Mouse (Mus musculus): ENCODE data around the gene Hexim1. TPM values are rescaled to one million over a fixed set of nuclear protein-coding genes. Genes with fewer than 3 reads are reported as not detected.

Hexim1 gene
- total RNA-seq, 2 experiments from 2014 or later = 68.8 to 72.2 TPM

DNA sequence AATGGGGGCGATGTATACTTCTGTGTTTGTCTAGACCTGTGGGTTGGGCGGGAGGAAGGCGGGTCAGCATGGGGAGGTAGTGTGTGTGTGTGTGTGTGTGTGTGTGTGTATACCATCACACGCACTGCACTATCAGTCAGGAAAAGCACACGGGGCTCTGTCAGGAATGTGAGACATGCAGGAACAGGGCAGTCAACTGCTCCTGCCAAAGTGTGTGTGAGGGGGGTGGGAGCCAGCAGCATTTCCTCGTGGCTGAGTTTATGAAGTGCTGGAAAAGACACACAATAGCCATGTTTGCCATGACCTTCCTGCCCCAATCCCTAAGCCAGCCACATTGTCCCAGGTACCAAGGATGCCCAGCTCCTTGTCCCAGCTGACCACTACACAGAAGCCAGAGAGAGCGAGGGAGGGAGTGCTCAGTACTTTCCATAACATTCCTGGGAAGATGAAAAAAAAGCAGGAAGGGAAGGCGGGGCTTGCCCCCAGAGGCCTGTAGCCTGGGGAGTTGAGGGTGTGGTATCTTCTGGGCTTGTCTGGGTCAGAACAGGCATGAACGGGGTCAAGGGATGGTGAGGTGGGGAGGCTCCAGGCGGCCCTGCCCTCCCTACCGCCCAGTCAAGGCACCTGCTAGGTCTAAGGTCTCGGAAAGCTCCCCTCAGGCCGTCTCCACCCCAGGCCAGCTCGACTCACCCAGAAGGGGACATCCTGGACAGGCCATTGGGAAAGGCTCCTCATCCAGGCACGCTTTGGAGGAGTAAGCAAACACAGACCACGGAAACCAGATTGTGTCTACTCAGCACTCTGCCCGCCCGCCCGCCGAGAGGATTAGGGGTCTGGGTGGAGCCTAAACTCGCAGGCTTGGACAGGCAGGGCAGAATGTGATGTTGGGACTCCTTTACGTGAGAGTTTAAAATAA is 18.8 kb upstream of the Hexim1 start:
- peak in 1 of 2 experiments; percentile 5 for DNase-seq

- DNase-seq = no peak
Observed at GRCm38 (mm10) chr11:103098531-103099190, 17.4 kb upstream of the Hexim1 start.

- DNase-seq = no peak
Observed at GRCm38 (mm10) chr11:103099352-103099940, 16.6 kb upstream of the Hexim1 start.

DNA sequence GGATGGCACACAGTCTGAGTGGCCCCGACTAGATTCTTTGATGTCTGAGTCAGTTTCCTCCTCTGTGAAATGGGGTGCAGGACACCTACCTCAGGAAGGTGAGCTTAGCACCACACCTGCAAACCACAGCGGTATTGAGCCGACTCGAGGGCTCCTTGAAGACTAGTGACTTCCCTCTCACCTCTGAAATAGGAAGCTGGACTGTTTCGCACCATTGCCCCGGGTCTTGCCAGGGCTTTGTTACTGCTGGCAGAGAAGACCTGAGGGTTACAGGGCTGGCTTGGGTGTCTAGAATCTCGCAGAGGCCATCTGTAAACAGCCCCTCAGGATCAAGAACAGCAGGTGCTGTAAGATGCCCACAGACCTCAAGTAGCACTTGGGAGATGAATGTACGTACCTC is 15.7 kb upstream of the Hexim1 start:
- DNase-seq = no peak

- DNase-seq = peak; percentile 92 to 93
Observed at GRCm38 (mm10) chr11:103101481-103101865, 14.6 kb upstream of the Hexim1 start, which contains the start of the genes Plcd3 and Acbd4. TSS of gene Plcd3 (minus strand) at chr11:103101658. TSS of gene Acbd4 (plus strand) at chr11:103101682.

DNA sequence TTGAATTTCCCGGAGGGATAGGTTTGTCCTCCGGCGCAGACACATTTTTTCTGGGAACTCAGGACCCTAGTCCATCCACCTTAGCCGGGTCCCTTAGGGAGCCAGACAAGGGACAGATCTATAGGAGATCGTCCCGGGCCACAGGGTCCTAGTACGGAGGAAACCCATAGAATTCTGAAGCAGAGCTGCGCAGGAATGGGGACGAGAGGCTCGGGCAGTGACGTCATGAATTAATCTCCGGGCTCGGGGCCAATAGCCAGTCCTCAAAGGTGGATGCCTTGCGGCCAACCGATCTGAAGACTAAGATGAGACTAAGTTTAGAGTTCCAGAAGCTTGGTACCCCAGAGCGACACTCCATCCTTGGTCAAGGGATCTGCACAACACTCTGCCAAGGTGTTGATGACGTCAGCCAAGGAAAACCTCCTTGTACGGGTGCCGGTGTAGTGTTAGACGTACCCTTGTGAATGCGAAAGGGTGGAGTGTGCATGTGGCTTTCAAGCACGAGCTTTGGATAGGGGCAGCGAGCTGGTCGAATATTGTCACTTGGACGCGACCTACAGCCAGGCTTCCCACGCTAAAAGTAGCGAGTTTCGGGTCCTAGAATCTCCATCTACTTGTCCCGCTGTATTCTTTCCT is 14.0 kb upstream of the Hexim1 start:
- peak; percentile 80 to 84 for DNase-seq

DNA sequence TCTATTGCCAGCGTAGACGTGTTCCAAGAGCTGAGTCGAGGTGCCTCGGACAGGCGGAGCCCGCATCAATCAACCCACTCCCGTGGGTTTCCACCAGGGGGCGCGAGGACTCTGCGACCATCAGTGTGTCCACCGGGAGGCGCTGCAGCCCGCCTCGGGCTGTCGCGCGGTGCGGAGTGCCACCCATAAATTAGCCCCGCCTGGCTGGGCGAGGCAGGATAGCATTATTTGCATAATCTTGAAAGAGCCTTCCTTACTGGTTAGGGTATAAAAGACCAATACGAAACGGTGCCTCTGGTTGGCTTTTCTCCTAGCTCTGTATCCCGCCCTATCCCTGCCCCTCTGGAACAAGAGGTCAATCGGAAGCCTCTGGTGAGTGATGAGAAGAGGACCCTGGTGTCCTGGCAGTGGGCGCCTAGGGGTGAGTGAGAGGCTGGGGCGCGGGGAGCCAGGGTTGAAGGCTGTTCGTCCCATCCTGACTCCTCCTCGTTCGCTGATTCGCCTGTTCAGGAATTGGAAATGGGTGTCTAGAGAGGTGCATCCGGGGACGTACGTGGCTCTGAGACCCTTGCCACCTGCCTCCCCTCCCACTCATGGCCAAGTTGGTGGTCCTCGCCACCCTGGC is 13.2 kb upstream of the Hexim1 start:
- peak; percentile 98 to 99 for DNase-seq

DNA sequence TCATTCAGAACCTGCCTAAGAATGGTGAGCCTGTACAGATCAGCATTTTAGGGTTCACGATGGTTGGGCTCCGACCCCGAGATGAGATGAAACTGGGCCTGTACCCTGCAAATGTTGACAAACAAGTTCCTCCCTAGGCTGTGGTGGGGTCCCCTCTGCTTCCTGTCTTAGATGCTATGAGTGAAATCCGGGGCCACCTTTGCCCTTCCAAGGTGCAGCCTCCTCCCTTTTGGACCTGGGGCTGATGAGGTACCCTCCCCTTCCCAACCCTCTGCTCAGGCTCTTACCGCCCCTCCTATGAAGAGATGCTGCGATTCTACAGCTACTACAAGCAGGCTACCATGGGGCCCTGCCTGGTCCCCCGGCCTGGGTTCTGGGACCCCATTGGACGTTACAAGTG is 12.4 kb upstream of the Hexim1 start:
- DNase-seq = no peak

DNA sequence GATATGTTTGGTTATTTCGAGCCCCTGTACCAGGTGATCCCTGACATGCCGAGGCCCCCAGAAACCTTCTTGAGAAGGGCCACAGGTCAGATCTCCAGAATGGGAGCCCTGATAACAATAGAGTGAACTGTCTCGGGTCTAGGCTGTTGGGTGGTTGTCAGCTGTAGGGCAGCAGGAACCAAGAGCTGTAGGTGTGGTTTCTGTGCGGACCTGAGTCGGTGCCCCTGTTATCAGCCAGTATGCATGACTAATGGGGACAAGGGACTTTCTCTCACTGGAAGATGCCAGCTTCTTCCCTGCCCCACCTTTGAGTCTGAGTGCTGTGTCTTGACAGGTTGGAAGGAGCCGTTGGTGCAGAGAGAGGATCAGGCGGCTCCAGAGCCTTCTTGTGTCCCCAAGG is 11.6 kb upstream of the Hexim1 start:
- DNase-seq = no peak

DNA sequence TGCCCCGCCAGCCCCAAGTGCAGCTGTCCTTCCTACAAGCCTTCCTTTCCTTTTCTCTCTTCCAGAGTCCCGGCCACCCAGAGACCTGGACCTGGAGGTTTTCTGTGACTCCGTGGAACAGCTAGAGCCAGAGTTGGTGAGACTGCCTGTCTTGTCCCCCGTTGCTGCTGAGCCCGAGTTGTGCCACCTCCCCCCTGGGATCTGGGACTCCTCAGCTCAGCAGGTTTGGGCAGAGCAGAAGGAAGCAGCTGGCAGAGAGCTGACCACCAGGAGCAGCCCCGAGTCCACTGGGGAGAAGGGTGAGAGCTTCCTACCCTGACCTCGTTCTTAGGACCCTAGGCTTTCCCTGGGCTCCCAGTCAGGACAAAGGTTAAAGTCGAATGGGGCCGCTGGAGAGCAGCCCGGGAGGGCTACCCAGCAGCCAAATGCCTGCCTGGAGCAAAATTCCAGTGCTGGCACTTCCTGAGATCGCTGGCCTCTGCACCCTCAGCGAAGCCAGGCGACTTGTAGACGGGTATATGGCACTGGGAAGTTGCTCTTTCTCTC is 10.8 kb upstream of the Hexim1 start:
- DNase-seq = no peak

DNA sequence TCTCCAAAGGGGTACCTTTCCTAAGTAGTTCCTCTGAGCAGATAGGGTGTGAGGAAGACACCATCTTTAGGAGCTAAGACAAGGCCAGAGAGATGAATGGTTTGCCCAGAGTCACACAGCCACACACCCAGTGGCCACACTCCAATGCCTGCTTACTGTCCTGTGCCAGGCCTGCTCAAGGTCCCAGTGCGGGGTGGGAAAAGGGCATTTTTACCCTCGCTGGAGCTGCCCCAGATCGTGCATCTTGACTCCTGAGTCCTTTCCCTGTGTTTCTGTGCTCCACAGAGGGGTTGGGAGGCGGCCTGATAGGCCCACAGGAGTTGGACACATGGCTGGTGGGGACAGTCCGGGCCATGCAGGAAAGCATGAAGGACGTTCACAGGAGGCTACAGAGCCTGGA is 10.2 kb upstream of the Hexim1 start:
- DNase-seq = peak in 1 of 2 experiments; percentile 56

GRCm38 (mm10) chr11:103106386-103106785 is 9.6 kb upstream of the Hexim1 start:
- DNase-seq = no peak

GRCm38 (mm10) chr11:103111301-103111700 is 4.7 kb upstream of the Hexim1 start:
- DNase-seq = no peak

DNA sequence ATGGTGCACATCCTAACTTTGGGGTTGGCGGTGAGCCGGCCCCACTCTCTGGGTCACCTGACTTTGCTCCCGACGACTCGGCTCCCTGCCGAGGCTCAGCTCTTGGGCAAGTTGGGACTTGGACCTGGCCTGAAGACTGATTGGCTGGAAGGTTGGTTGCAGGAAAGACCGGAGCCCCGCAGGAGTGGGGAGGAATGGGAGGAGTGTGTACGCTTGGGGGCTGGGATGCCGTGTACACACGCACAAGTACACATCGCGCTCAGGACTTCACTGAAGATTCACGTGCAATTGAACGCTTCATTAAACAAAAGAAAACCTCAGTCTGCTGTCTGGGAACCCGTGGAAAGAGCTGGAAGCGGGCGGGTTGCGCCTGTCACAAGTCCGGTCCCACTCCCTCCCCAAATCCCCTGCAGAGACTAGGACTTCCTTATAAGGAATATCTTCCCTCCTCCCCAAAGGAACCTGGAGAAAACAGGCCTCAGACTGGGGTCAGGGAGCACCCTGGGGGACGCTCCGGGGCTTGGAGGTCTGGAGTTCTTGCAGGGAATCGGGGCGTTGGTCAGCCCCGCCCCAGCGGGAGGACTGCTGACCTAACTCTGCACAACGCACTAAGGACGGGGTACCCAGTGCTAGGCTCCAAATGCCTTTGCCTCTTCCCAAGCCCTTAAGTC is 4.0 kb upstream of the Hexim1 start:
- DNase-seq = peak; percentile 85 to 90

- peak; percentile 59 to 64 for DNase-seq
Observed at GRCm38 (mm10) chr11:103112552-103112912, 3.5 kb upstream of the Hexim1 start.

DNA sequence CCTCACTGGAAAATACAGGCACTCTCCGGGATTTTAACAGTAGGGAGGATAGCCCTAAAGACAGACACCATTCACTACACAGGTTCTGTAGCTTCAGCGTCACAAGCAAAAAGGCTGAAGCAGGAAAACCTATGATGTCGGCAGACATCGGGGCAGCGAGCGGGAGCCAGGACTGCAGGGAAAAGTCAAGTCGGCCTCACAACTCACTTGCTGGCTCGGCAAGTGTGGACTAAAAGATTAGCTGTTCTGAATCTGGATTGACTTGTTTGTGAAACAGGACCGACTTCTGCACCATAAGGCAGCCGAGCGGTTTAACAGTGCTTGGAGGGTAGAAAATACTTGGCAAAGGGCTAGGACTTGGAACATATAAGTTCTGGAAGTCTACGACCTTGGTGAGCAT is 3.0 kb upstream of the Hexim1 start:
- DNase-seq = peak in 1 of 2 experiments; percentile 18

- DNase-seq = no peak
Observed at GRCm38 (mm10) chr11:103113771-103114170, 2.3 kb upstream of the Hexim1 start.

GRCm38 (mm10) chr11:103114270-103114943 is 1.6 kb upstream of the Hexim1 start:
- no peak for DNase-seq

GRCm38 (mm10) chr11:103115163-103116007 is 646 bp upstream of the Hexim1 start:
- DNase-seq = peak; percentile 83 to 84

Data from adrenal gland, postnatal 36 days (tissue).